Mouse (Mus musculus) stomach, postnatal 0 days (tissue): ENCODE measurements around the gene Manea.

Experiments
- CTCF ChIP-seq: IDR thresholded peaks from 2 replicates; pipeline ENCODE4 v1.5.1; 2016; ENCODE audit warnings: antibody characterized with exemption, low read depth, mild to moderate bottlenecking, moderate library complexity
- EP300 ChIP-seq: optimal IDR thresholded peaks from 2 replicates; pipeline ENCODE3; 2016; ENCODE audit warnings: antibody characterized with exemption

- TF ChIP-seq CTCF (no peak), EP300 (no peak)
These were observed 69.5 kb downstream of the Manea start for GRCm38 (mm10) chr4:26277112-26277716.
